Mouse (Mus musculus) midbrain, postnatal 0 days (tissue): ENCODE measurements around the gene 1700029H14Rik. TPM values are rescaled to one million over a fixed set of nuclear protein-coding genes. Genes with fewer than 3 reads are reported as not detected.

Experiments
- ATAC-seq: fragments of 200-750 bp; cut with Nextera tagmentation; 2 replicates; pipeline ENCODE4 v1.8.0; 2017; ENCODE audit warnings: moderate number of reproducible peaks, mild to moderate bottlenecking, moderate TSS enrichment, moderate library complexity; ENCODE audit not compliant: low FRiP score
- DNase-seq: peaks from one replicate; pipeline ENCODE4 v3.0.0-alpha.2; 2015; ENCODE audit warnings: low spot score
- H3K27ac ChIP-seq: fragments of 300-500 bp; sonication (generic); 2 replicates; pipeline ENCODE4 v1.5.1; 2014; ENCODE audit warnings: low read depth, mild to moderate bottlenecking, low read length, mixed read lengths
- H3K27me3 ChIP-seq: fragments of 300-500 bp; sonication (generic); 2 replicates; pipeline ENCODE4 v1.6.1; 2014; ENCODE audit warnings: low read length, control low read depth, mixed read lengths; ENCODE audit not compliant: insufficient read depth
- H3K36me3 ChIP-seq: fragments of 300-500 bp; sonication (generic); 2 replicates; pipeline ENCODE4 v1.6.1; 2014; ENCODE audit warnings: low read length, control low read depth, mixed read lengths; ENCODE audit not compliant: insufficient read depth
- H3K4me1 ChIP-seq: fragments of 300-500 bp; sonication (generic); 2 replicates; pipeline ENCODE4 v1.6.1; 2014; ENCODE audit warnings: mild to moderate bottlenecking, control low read depth, antibody characterized with exemption, low read length, mixed read lengths; ENCODE audit not compliant: insufficient read depth
- H3K4me2 ChIP-seq: fragments of 300-500 bp; sonication (generic); 2 replicates; pipeline ENCODE4 v1.6.1; 2014; ENCODE audit warnings: low read depth, mild to moderate bottlenecking, low read length, mixed read lengths; ENCODE audit not compliant: poor library complexity, severe bottlenecking
- H3K4me3 ChIP-seq: fragments of 300-500 bp; sonication (generic); 2 replicates; pipeline ENCODE4 v1.5.1; 2014; ENCODE audit warnings: low read depth, mild to moderate bottlenecking, low read length, moderate library complexity
- H3K9ac ChIP-seq: fragments of 300-500 bp; sonication (generic); replicated peaks from 2 replicates; pipeline ENCODE4 v1.6.1; 2014; ENCODE audit warnings: mild to moderate bottlenecking, low read length, moderate library complexity, mixed read lengths; ENCODE audit not compliant: poor library complexity, severe bottlenecking
- H3K9me3 ChIP-seq: fragments of 300-500 bp; sonication (generic); 2 replicates; pipeline ENCODE4 v1.6.1; 2016; ENCODE audit warnings: low read length, control low read depth
- CTCF ChIP-seq: IDR thresholded peaks from 2 replicates; pipeline ENCODE4 v1.5.1; 2016; ENCODE audit warnings: antibody characterized with exemption, mild to moderate bottlenecking
- WGBS: fragments of 180-500 bp; shearing (Covaris S2); extraction: QIAGEN DNeasy Blood & Tissue Kit; methylation state at CpG from one replicate; pipeline ENCODE4 v1.1.7; 2014; 5-methylcytosine and 5-hydroxymethylcytosine counted together
- polyA plus RNA-seq: library from polyadenylated mRNA; unstranded; fragments of >200 nt; fragmentation: Nextera tagmentation; extraction: Ambion mirVana; gene quantifications from 2 replicates; pipeline ENCODE4 v1.2.1, GENCODE M21; 2015
- total RNA-seq: library from RNA; depleted of rRNA; stranded (reverse); fragments of >200 nt; gene quantifications from 2 replicates; pipeline ENCODE4 v1.2.3, GENCODE M21; 2014

1700029H14Rik gene
- total and polyA plus RNA-seq, 2 experiments from 2014 or later: not detected

GRCm38 (mm10) chr8:13557526-13557925 is 4.7 kb downstream of the 1700029H14Rik start:
- no peaks in the 10 kb centered on the region for H3K9me3 ChIP-seq
- no peaks in the 10 kb centered on the region for H3K27me3 ChIP-seq
- H3K4me3 ChIP-seq: no peak overlapping the region
- no peak overlapping the region for H3K9ac ChIP-seq
- WGBS: 89% methylated on average over 2 of the region's 2 CpGs
- H3K4me1 ChIP-seq: no peaks in the 10 kb centered on the region
- no peak overlapping the region for H3K27ac ChIP-seq
- no peak for DNase-seq
- H3K4me2 ChIP-seq: no peak overlapping the region
- TF ChIP-seq CTCF: no peak
- no peak for ATAC-seq
- H3K36me3 ChIP-seq: no peaks in the 10 kb centered on the region

DNA sequence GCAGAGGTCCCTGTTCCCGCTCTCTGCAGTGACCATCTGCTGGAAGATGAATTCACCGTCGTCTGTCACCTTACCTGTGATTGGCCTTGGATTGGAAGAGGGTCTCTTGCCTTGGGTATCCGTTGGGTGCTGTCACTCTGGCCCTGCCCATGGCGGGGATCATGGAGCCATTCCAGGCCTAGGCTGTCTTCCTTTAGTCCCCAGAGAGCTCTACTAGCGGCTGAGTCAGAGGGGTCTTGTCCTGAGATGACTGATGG is 10.8 kb downstream of the 1700029H14Rik start:
- no peak overlapping the region for H3K4me2 ChIP-seq
- H3K27ac ChIP-seq: no peak overlapping the region
- H3K36me3 ChIP-seq: no peaks in the 10 kb centered on the region
- H3K9me3 ChIP-seq: no peaks in the 10 kb centered on the region
- ATAC-seq (no peak), DNase-seq (no peak)
- no peaks in the 10 kb centered on the region for H3K27me3 ChIP-seq
- 93% methylated on average over 6 of the region's 6 CpGs for WGBS
- H3K4me1 ChIP-seq: no peaks in the 10 kb centered on the region
- H3K4me3 ChIP-seq: no peak overlapping the region
- no peak for TF ChIP-seq CTCF
- H3K9ac ChIP-seq: no peak overlapping the region

DNA sequence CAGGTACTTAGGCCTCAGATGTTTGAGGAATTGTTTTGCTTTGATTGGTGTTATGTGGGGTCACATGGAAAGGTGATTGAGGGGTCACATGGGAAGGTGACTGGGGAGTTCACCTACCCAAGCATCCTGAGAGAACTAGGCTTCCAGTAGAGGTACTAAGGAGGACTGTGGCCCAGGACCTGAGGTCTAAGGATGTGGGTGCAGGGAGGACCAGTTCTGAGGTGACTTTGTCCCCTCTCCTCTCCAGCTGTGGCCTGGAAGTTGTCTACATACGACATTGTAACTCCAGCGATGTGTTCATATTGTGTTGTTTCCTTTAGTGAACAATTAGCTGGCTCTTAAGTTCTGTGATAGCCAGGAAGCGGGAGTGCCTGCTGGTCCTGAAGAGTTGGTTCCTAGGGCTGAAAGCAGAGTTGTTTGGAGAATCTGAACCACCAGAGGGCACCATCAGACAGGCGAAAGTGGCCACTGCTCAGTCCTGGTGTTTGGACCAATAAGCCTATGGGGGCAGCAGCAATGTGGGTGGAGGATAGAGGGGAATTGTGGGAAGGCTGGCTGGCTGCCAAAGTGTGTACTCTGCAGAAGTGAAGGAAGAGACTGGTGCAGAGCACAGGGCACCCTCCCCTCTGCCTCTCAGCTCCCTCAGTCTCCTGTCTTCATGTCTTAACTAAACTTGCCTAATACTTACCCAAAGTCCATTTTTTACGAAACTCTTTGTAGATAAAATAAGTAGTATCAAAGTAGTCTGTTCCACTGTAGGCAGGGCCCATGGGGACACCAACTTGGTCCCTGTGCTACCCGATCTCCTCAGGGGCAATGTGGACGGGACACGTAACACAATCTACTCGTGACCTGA is 11.3 kb downstream of the 1700029H14Rik start:
- DNase-seq: peak; percentile 96
- no peak overlapping the region for H3K4me2 ChIP-seq
- TF ChIP-seq CTCF: peak; percentile 96
- no peak overlapping the region for H3K27ac ChIP-seq
- ATAC-seq: peak; percentile 90
- no peaks in the 10 kb centered on the region for H3K9me3 ChIP-seq
- 62% methylated on average over 9 of the region's 9 CpGs for WGBS
- H3K4me3 ChIP-seq: no peak overlapping the region
- no peaks in the 10 kb centered on the region for H3K36me3 ChIP-seq
- H3K4me1 ChIP-seq: no peaks in the 10 kb centered on the region
- no peaks in the 10 kb centered on the region for H3K27me3 ChIP-seq
- H3K9ac ChIP-seq: no peak overlapping the region

DNA sequence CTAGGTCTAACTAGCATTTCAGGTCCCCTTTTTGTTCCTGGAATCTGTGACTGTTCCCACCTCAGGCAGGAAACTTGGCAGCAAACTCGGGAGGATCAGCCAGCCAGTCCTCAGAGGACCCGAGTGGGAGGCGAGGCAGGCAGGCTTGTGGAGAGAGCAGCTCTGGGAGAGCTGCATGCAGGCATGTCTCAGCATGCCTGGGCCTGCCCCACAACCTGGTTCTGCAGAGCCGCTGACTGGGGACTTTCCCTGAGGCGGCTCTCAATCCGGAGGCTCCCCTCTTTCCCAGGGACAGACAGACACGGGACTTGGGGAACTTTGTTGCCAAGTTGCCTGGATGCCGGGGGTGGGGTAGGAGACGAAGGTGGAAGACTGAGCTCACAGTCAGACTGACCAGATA is 13.4 kb downstream of the 1700029H14Rik start:
- peak overlapping the region; percentile 30; the same call in 1 of the 2 replicates for H3K9ac ChIP-seq
- H3K4me3 ChIP-seq: no peak overlapping the region
- WGBS: 50% methylated on average over 9 of the region's 9 CpGs
- no peaks in the 10 kb centered on the region for H3K4me1 ChIP-seq
- ATAC-seq (no peak), DNase-seq (no peak)
- no peak overlapping the region for H3K4me2 ChIP-seq
- no peak for TF ChIP-seq CTCF
- H3K27me3 ChIP-seq: no peaks in the 10 kb centered on the region
- H3K27ac ChIP-seq: no peak overlapping the region
- no peaks in the 10 kb centered on the region for H3K9me3 ChIP-seq
- H3K36me3 ChIP-seq: no peaks in the 10 kb centered on the region

GRCm38 (mm10) chr8:13548235-13548634 is 14.0 kb downstream of the 1700029H14Rik start:
- WGBS: 60% methylated on average over 4 of the region's 4 CpGs
- Histone ChIP-seq H3K36me3 (no peaks in the 10 kb centered on the region), H3K4me1 (no peaks in the 10 kb centered on the region), H3K9ac (no peak overlapping the region), H3K4me3 (no peak overlapping the region), H3K9me3 (no peaks in the 10 kb centered on the region), H3K4me2 (no peak overlapping the region), H3K27me3 (no peaks in the 10 kb centered on the region), H3K27ac (no peak overlapping the region)
- no peak for ATAC-seq
- TF ChIP-seq CTCF: peak; percentile 71
- DNase-seq: peak; percentile 55

GRCm38 (mm10) chr8:13546421-13546820 is 15.8 kb downstream of the 1700029H14Rik start:
- Histone ChIP-seq H3K27ac (no peak overlapping the region), H3K4me2 (no peak overlapping the region), H3K36me3 (no peaks in the 10 kb centered on the region), H3K27me3 (no peaks in the 10 kb centered on the region), H3K9ac (no peak overlapping the region), H3K4me1 (no peaks in the 10 kb centered on the region), H3K9me3 (no peaks in the 10 kb centered on the region), H3K4me3 (no peak overlapping the region)
- ATAC-seq (no peak), DNase-seq (no peak)
- no peak for TF ChIP-seq CTCF
- WGBS: 88% methylated on average over 4 of the region's 4 CpGs
